Mouse (Mus musculus) MEL (cell line): Measurements from ENCODE around the gene Ano10.

Source experiments
- CTCF ChIP-seq, 3 experiments: IDR thresholded peaks in 2 of 3; conservative IDR thresholded peaks in 1 of 3; 2 replicates each; pipeline ENCODE4 v1.5.1; 2011 to 2012; ENCODE audit warnings: low read length in 3 of 3, low read depth in 2 of 3, mild to moderate bottlenecking in 2 of 3, improper control_type of control experiment in 1 of 3, inconsistent platforms in 1 of 3, mixed read lengths in 1 of 3, moderate library complexity in 1 of 3; ENCODE audit not compliant: control insufficient read depth in 1 of 3, insufficient read depth in 1 of 3, poor library complexity in 1 of 3, severe bottlenecking in 1 of 3
- ELF1 ChIP-seq: IDR thresholded peaks from 2 replicates; pipeline ENCODE4 v1.6.1; 2014; ENCODE audit warnings: low read depth, mild to moderate bottlenecking, inconsistent platforms, low read length, improper control_type of control experiment, moderate library complexity
- GATA1 ChIP-seq: IDR thresholded peaks from 2 replicates; pipeline ENCODE4 v1.6.1; 2011; ENCODE audit warnings: low read depth, low read length, improper control_type of control experiment
- MAFK ChIP-seq: IDR thresholded peaks from 2 replicates; pipeline ENCODE4 v1.6.1; 2011; ENCODE audit warnings: low read depth, mild to moderate bottlenecking, low read length, improper control_type of control experiment, borderline replicate concordance
- MAX ChIP-seq: IDR thresholded peaks from 2 replicates; pipeline ENCODE4 v1.6.1; 2011; ENCODE audit warnings: low read length, improper control_type of control experiment
- MXI1 ChIP-seq: IDR thresholded peaks from 2 replicates; pipeline ENCODE4 v1.6.1; 2011; ENCODE audit warnings: mild to moderate bottlenecking, low read depth, low read length, improper control_type of control experiment
- NELFE ChIP-seq: IDR thresholded peaks from 2 replicates; pipeline ENCODE4 v1.6.1; 2011; ENCODE audit warnings: low read depth, low read length, improper control_type of control experiment
- POLR2A ChIP-seq, 2 experiments: IDR thresholded peaks; 2 replicates each; pipeline ENCODE4 v1.6.1; 2011 to 2012; ENCODE audit warnings: low read length in 2 of 2, mild to moderate bottlenecking in 2 of 2, control low read depth in 1 of 2, improper control_type of control experiment in 1 of 2, low read depth in 1 of 2, moderate library complexity in 1 of 2; ENCODE audit not compliant: control insufficient read depth in 1 of 2, insufficient read depth in 1 of 2, poor library complexity in 1 of 2
- POLR2AphosphoS2 ChIP-seq: IDR thresholded peaks from 2 replicates; pipeline ENCODE4 v1.6.1; 2011; ENCODE audit warnings: low read length, improper control_type of control experiment
- USF1 ChIP-seq: IDR thresholded peaks from 2 replicates; pipeline ENCODE4 v1.6.1; 2014; ENCODE audit warnings: low read depth, mild to moderate bottlenecking, inconsistent platforms, low read length, improper control_type of control experiment, moderate library complexity
- ZC3H11A ChIP-seq: IDR thresholded peaks from 2 replicates; pipeline ENCODE4 v1.6.1; 2012; ENCODE audit warnings: low read depth, mild to moderate bottlenecking, inconsistent platforms, low read length, improper control_type of control experiment

- TF ChIP-seq CTCF (IDR thresholded peaks at IDR 0.05 in 2 of 3, conservative IDR thresholded peaks at IDR 0.05 in 1 of 3; ENCODE audit: control insufficient read depth in 1 of 3, insufficient read depth in 1 of 3, low read depth in 2 of 3, low read length in 3 of 3, poor library complexity in 1 of 3, severe bottlenecking in 1 of 3) (no peak), POLR2AphosphoS2 (no peak), POLR2A (IDR thresholded peaks at IDR 0.05; ENCODE audit: control insufficient read depth in 1 of 2, insufficient read depth in 1 of 2, low read depth in 1 of 2, low read length in 2 of 2, poor library complexity in 1 of 2) (no peak), NELFE (no peak), GATA1 (no peak), ZC3H11A (no peak), ELF1 (no peak), MXI1 (no peak), MAFK (no peak), USF1 (no peak), MAX (no peak)
Measured at GRCm38 (mm10) chr9:122152063-122152462, 142.2 kb downstream of the Ano10 start.
